Mouse (Mus musculus) forebrain, embryonic 10.5 days (tissue): Measurements from ENCODE around the gene Pms2. TPM values are rescaled to one million over a fixed set of nuclear protein-coding genes. Genes with fewer than 3 reads are reported as not detected.

ENCODE experiments used
- DNase-seq: peaks from one replicate; pipeline ENCODE4 v3.0.0-alpha.2; 2017; ENCODE audit warnings: low spot score; ENCODE audit errors: extremely low spot score
- H3K27ac ChIP-seq: fragments of 300-500 bp; sonication (generic); 2 replicates; pipeline ENCODE4 v1.5.1; 2016; ENCODE audit warnings: mild to moderate bottlenecking
- H3K27me3 ChIP-seq: fragments of 300-500 bp; sonication (generic); 2 replicates; pipeline ENCODE4 v1.6.1; 2016; ENCODE audit warnings: mild to moderate bottlenecking; ENCODE audit not compliant: poor library complexity, severe bottlenecking
- H3K36me3 ChIP-seq: fragments of 300-500 bp; sonication (generic); replicated peaks from 2 replicates; pipeline ENCODE4 v1.6.1; 2016; ENCODE audit warnings: mild to moderate bottlenecking, moderate library complexity
- H3K4me1 ChIP-seq: fragments of 300-500 bp; sonication (generic); 2 replicates; pipeline ENCODE4 v1.6.1; 2016
- H3K4me3 ChIP-seq: fragments of 300-500 bp; sonication (generic); 2 replicates; pipeline ENCODE4 v1.5.1; 2016; ENCODE audit warnings: mild to moderate bottlenecking, moderate library complexity
- H3K9me3 ChIP-seq: fragments of 300-500 bp; sonication (generic); 2 replicates; pipeline ENCODE4 v1.6.1; 2016; ENCODE audit warnings: mild to moderate bottlenecking, moderate library complexity
- WGBS: fragments of 180-500 bp; shearing (Covaris S2); methylation state at CpG from one replicate; pipeline ENCODE4 v1.1.7; 2016; 5-methylcytosine and 5-hydroxymethylcytosine counted together
- polyA plus RNA-seq: library from polyadenylated mRNA; unstranded; fragments of >200 nt; fragmentation: Nextera tagmentation; extraction: Ambion mirVana; gene quantifications from 2 replicates; pipeline ENCODE4 v1.2.1, GENCODE M21; 2016

Pms2 gene
- 40.8 and 41.5 TPM in 2 replicates for polyA plus RNA-seq

DNA sequence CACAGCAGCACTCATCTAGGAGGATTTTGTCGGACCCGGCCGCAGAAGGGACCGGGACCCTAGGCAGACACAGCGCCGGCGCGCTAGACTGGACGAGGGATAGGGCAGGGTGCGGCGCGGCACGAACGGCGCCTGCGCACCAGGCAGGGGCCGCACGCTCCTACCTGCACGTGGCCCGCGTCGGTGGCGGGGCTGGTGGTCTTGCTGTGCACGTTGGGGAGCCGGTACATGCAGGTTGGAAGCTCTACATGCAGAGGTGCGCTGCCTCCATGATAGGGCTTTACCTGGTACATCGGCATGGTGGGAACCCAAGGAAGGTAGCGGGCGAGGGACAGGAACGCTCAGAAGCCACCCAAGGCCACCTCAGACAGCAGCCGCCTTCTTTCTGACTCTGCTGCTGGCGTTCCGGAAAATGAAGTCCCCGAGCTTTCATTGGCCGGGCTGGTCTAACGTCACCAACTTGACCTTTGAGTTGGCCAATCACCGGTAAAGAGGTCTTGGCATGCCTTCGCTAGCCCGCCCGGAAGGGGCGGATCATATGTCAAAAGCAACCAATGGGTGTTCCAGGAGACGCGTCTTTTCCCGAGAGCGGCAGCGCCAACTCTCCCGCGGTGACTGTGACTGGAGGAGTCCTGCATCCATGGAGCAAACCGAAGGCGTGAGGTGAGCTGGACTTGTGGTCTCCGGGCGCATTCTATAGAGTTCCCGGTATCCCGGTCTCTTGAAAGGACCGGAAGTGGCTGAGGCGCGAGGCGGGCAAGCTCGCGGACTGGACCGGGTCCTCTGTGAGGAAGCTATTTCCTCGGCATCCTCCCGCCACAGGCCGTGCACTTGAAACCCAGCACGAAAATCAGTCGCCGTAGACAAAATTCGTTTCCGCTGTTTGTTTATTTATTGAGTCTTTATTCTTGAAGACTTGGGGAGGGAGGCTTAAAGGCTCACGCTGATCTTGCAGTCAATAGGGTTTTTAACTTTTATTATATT, at the start of gene Pms2, which contains the start of gene Aimp2:
Gene Pms2, plus strand, starts transcription at position 548 of the 984 bp plus-strand sequence.
Gene Aimp2, minus strand, starts transcription at position 431 of the 984 bp plus-strand sequence.
- Histone ChIP-seq H3K36me3 (peaks cover 49% of the 10 kb centered on the region), H3K27me3 (no peaks in the 10 kb centered on the region), H3K9me3 (no peaks in the 10 kb centered on the region), H3K4me3 (peak within 1 kb of the TSS; percentile 79), H3K4me1 (peaks cover 26% of the 10 kb centered on the region), H3K27ac (peak within 1 kb of the TSS; percentile 85)
- under 1% methylated on average over 70 of the region's 70 CpGs for WGBS
- DNase-seq: peak; percentile 96

DNA sequence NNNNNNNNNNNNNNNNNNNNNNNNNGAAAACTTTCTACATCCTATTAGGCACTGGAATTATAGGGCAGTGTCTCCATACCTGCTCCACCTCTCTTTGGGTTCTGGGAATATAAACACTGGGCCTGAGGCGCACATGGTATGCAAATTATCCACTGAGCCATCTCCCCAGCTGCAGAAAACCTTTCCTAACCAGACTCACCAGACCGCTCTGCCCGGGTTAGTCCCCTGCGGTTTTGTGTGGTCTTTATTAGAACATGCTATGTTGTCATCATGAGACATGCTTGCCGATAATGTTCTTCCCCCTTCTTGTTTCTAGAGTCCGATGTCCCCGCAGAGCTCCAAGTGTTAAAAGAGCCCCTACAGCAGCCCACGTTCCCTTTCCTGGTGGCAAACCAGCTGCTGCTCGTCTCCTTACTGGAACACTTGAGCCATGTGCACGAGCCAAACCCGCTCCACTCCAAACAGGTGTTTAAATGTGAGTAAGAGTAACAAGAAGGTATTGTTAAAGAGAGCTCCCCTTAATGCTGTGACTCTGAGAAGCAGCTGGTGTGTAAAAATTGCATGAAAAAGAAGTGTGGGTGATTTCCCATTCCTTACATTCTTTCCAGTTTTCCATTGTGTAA, 38.1 kb upstream of the Pms2 start:
- peaks cover 51% of the 10 kb centered on the region for H3K36me3 ChIP-seq
- no peak overlapping the region for H3K4me3 ChIP-seq
- no peak for DNase-seq
- no peak overlapping the region for H3K27ac ChIP-seq
- no peaks in the 10 kb centered on the region for H3K9me3 ChIP-seq
- H3K4me1 ChIP-seq: no peaks in the 10 kb centered on the region
- no peaks in the 10 kb centered on the region for H3K27me3 ChIP-seq
- 91% methylated on average over 11 of the region's 11 CpGs for WGBS

- Histone ChIP-seq H3K4me1 (no peaks in the 10 kb centered on the region), H3K4me3 (no peak overlapping the region), H3K9me3 (no peaks in the 10 kb centered on the region), H3K27ac (no peak overlapping the region), H3K36me3 (peaks cover 79% of the 10 kb centered on the region), H3K27me3 (no peaks in the 10 kb centered on the region)
- DNase-seq: no peak
- 76% methylated on average over 4 of the region's 4 CpGs for WGBS
These were observed 35.2 kb upstream of the Pms2 start for GRCm38 (mm10) chr5:143874571-143874970.

- H3K9me3 ChIP-seq: peaks cover 6% of the 10 kb centered on the region; the same call in 1 of the 2 replicates
- H3K4me1 ChIP-seq: no peaks in the 10 kb centered on the region
- DNase-seq: no peak
- WGBS: 92% methylated on average over 3 of the region's 3 CpGs
- peaks cover 98% of the 10 kb centered on the region for H3K36me3 ChIP-seq
- H3K4me3 ChIP-seq: no peak overlapping the region
- no peaks in the 10 kb centered on the region for H3K27me3 ChIP-seq
- H3K27ac ChIP-seq: no peak overlapping the region
These were observed 24.5 kb upstream of the Pms2 start for GRCm38 (mm10) chr5:143885274-143885673.

DNA sequence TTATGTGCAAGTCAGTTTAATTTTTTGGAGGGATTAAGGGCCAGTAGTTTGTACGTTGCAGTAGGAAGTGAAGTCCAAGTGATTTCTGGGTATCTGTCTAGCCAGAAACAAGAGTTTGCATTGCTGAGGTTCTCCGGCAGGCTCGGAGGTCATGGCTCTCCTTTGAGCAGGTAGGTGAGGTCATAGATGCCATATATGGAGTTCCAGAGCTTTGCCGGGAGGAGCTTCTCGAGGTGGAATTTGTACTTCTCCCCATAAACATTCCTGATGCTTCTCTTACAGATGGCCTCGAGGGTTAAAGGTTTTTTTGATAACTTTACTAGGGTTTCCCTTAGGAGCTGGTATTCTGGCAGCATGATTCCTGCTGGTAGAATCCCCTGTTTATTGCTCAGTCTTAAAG, 19.0 kb upstream of the Pms2 start:
- Histone ChIP-seq H3K27me3 (no peaks in the 10 kb centered on the region), H3K4me1 (no peaks in the 10 kb centered on the region), H3K27ac (no peak overlapping the region), H3K4me3 (no peak overlapping the region), H3K36me3 (peaks cover 93% of the 10 kb centered on the region), H3K9me3 (peaks cover 4% of the 10 kb centered on the region; the same call in 1 of the 2 replicates)
- 89% methylated on average over 6 of the region's 6 CpGs for WGBS
- no peak for DNase-seq

DNA sequence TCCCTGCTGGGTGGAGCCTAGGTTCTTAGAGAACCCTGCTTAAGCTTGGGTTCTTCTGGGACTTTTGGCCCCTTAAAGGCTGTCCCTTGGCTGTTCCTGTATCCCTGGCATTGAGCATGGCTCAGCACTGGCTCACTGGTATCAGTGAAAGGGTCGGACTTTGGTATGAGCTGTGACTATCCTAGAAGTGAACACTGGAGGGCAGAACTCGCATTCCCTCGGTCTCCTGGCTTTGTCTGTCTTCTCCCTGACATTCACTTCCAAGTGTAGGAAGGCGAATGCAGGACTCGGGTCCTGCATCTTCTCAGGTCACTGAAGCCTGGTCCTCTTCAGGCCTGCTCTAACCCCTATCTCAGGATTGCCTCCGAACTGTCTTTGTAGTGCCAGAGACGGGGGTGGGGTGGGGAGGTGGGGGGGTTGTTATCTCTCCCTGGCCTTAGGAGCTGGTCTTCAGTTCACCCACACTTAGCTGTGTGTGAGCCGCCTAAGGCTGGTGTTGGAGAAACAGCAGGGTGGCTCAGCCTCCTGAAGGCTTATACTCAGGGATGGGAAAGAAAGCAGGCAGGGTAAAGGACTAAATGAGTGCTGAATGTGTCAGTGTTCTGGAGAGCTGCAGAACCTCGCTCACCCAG, 17.4 kb upstream of the Pms2 start:
- Histone ChIP-seq H3K27me3 (no peaks in the 10 kb centered on the region), H3K36me3 (peaks cover 88% of the 10 kb centered on the region), H3K9me3 (no peaks in the 10 kb centered on the region), H3K4me1 (no peaks in the 10 kb centered on the region), H3K27ac (no peak overlapping the region), H3K4me3 (no peak overlapping the region)
- DNase-seq: no peak
- WGBS: 82% methylated on average over 9 of the region's 9 CpGs

- 85% methylated on average over 5 of the region's 5 CpGs for WGBS
- DNase-seq: no peak
- Histone ChIP-seq H3K9me3 (no peaks in the 10 kb centered on the region), H3K27ac (no peak overlapping the region), H3K27me3 (no peaks in the 10 kb centered on the region), H3K4me3 (no peak overlapping the region), H3K4me1 (no peaks in the 10 kb centered on the region), H3K36me3 (peaks cover 88% of the 10 kb centered on the region)
These were observed 16.4 kb upstream of the Pms2 start for GRCm38 (mm10) chr5:143893396-143893795.

GRCm38 (mm10) chr5:143897635-143898330, 12.0 kb upstream of the Pms2 start, which contains the start of gene Ankrd61:
TSS of gene Ankrd61 (minus strand) at chr5:143897685.
- Histone ChIP-seq H3K27me3 (no peaks in the 10 kb centered on the region), H3K9me3 (no peaks in the 10 kb centered on the region), H3K4me3 (no peak within 1 kb of the TSS), H3K27ac (no peak within 1 kb of the TSS), H3K36me3 (peaks cover 89% of the 10 kb centered on the region), H3K4me1 (no peaks in the 10 kb centered on the region)
- 88% methylated on average over 14 of the region's 14 CpGs for WGBS
- DNase-seq: no peak

GRCm38 (mm10) chr5:143902111-143902510, 7.7 kb upstream of the Pms2 start:
- no peak overlapping the region for H3K27ac ChIP-seq
- 83% methylated on average over 3 of the region's 3 CpGs for WGBS
- no peaks in the 10 kb centered on the region for H3K9me3 ChIP-seq
- peaks cover 100% of the 10 kb centered on the region for H3K36me3 ChIP-seq
- DNase-seq: no peak
- H3K4me3 ChIP-seq: no peak overlapping the region
- H3K27me3 ChIP-seq: no peaks in the 10 kb centered on the region
- no peaks in the 10 kb centered on the region for H3K4me1 ChIP-seq

- Histone ChIP-seq H3K9me3 (no peaks in the 10 kb centered on the region), H3K4me1 (peaks cover 15% of the 10 kb centered on the region), H3K27ac (no peak overlapping the region), H3K27me3 (no peaks in the 10 kb centered on the region), H3K4me3 (no peak overlapping the region), H3K36me3 (peaks cover 92% of the 10 kb centered on the region)
- 87% methylated on average over 4 of the region's 4 CpGs for WGBS
- no peak for DNase-seq
These were observed 6.0 kb upstream of the Pms2 start for GRCm38 (mm10) chr5:143903813-143904212.

- peaks cover 26% of the 10 kb centered on the region for H3K4me1 ChIP-seq
- H3K27ac ChIP-seq: no peak overlapping the region
- H3K4me3 ChIP-seq: no peak overlapping the region
- 93% methylated on average over 8 of the region's 8 CpGs for WGBS
- DNase-seq: no peak
- H3K36me3 ChIP-seq: peaks cover 65% of the 10 kb centered on the region
- H3K27me3 ChIP-seq: no peaks in the 10 kb centered on the region
- H3K9me3 ChIP-seq: no peaks in the 10 kb centered on the region
These were observed 3.3 kb upstream of the Pms2 start for GRCm38 (mm10) chr5:143906429-143906828.

GRCm38 (mm10) chr5:143908926-143909325, 838 bp upstream of the Pms2 start:
- WGBS: 4% methylated on average over 9 of the region's 9 CpGs
- H3K27ac ChIP-seq: peak overlapping the region; percentile 85
- peak overlapping the region; percentile 79 for H3K4me3 ChIP-seq
- peaks cover 26% of the 10 kb centered on the region for H3K4me1 ChIP-seq
- DNase-seq: no peak
- peaks cover 50% of the 10 kb centered on the region for H3K36me3 ChIP-seq
- no peaks in the 10 kb centered on the region for H3K27me3 ChIP-seq
- H3K9me3 ChIP-seq: no peaks in the 10 kb centered on the region
